Mouse (Mus musculus) testis, adult 2 months (tissue): ENCODE results near the gene Efnb2.

Experiments used
- CTCF ChIP-seq: fragments of 200-500 bp; IDR thresholded peaks from 2 replicates; pipeline ENCODE4 v1.5.1; 2012; ENCODE audit warnings: low read depth, mild to moderate bottlenecking, inconsistent platforms, low read length, moderate library complexity; ENCODE audit not compliant: control insufficient read depth, insufficient read depth, insufficient replicate concordance
- POLR2A ChIP-seq: fragments of 200-500 bp; IDR thresholded peaks from 2 replicates; pipeline ENCODE4 v1.6.1; 2012; ENCODE audit warnings: low read depth, mild to moderate bottlenecking, inconsistent platforms, low read length, moderate library complexity; ENCODE audit not compliant: control insufficient read depth

GRCm38 (mm10) chr8:8661103-8661758 lies at the start of gene Efnb2:
- TF ChIP-seq CTCF: no peak
- TF ChIP-seq POLR2A: peak; percentile 63
